Mouse (Mus musculus) thymus, adult 2 months (tissue): ENCODE measurements around the gene Zfp992.
"Not testable (repeated sequence)": the region's sequence is repeated elsewhere in the genome, so short reads cannot be mapped to it uniquely, and the experiment has no call there.

Experiments
- CTCF ChIP-seq: fragments of 200-500 bp; IDR thresholded peaks from 2 replicates; pipeline ENCODE4 v1.5.1; 2012; ENCODE audit warnings: mild to moderate bottlenecking, control low read depth, low read length, moderate library complexity, borderline replicate concordance; ENCODE audit not compliant: control insufficient read depth, poor library complexity, insufficient read depth; ENCODE audit errors: extremely low read depth
- POLR2A ChIP-seq: fragments of 200-500 bp; IDR thresholded peaks from 2 replicates; pipeline ENCODE4 v1.6.1; 2012; ENCODE audit warnings: mild to moderate bottlenecking, low read length, control low read depth, moderate library complexity; ENCODE audit not compliant: control insufficient read depth, poor library complexity, insufficient read depth; ENCODE audit errors: extremely low read depth

- TF ChIP-seq POLR2A, CTCF: not testable (repeated sequence)
These were observed 31.7 kb downstream of the Zfp992 start for GRCm38 (mm10) chr4:146480376-146481096.
